Mouse (Mus musculus) limb, embryonic 12.5 days (tissue): ENCODE measurements around the gene Gm26938. TPM values are rescaled to one million over a fixed set of nuclear protein-coding genes. Genes with fewer than 3 reads are reported as not detected.
A peak's percentile ranks its signal among the peaks of the same experiment; 100 is the strongest.

Source experiments
- ATAC-seq: fragments of 200-750 bp; cut with Nextera tagmentation; 2 replicates; pipeline ENCODE4 v1.8.0; 2017; ENCODE audit warnings: low read depth, moderate TSS enrichment; ENCODE audit not compliant: insufficient number of reproducible peaks, insufficient read depth, low FRiP score, low TSS enrichment
- H3K27ac ChIP-seq: fragments of 300-500 bp; sonication (generic); 2 replicates; pipeline ENCODE4 v1.5.1; 2016; ENCODE audit warnings: mild to moderate bottlenecking, moderate library complexity
- H3K27me3 ChIP-seq: fragments of 300-500 bp; sonication (generic); 2 replicates; pipeline ENCODE4 v1.6.1; 2016; ENCODE audit warnings: mild to moderate bottlenecking, moderate library complexity
- H3K36me3 ChIP-seq: fragments of 300-500 bp; sonication (generic); 2 replicates; pipeline ENCODE4 v1.6.1; 2016; ENCODE audit warnings: mild to moderate bottlenecking, moderate library complexity
- H3K4me1 ChIP-seq: fragments of 300-500 bp; sonication (generic); replicated peaks from 2 replicates; pipeline ENCODE4 v1.6.1; 2016
- H3K4me2 ChIP-seq: fragments of 300-500 bp; sonication (generic); 2 replicates; pipeline ENCODE4 v1.6.1; 2016; ENCODE audit warnings: mild to moderate bottlenecking, moderate library complexity
- H3K4me3 ChIP-seq: fragments of 300-500 bp; sonication (generic); replicated peaks from 2 replicates; pipeline ENCODE4 v1.5.1; 2016; ENCODE audit warnings: mild to moderate bottlenecking
- H3K9ac ChIP-seq: fragments of 300-500 bp; sonication (generic); replicated peaks from 2 replicates; pipeline ENCODE4 v1.6.1; 2016; ENCODE audit warnings: mild to moderate bottlenecking, moderate library complexity
- H3K9me3 ChIP-seq: fragments of 300-500 bp; sonication (generic); 2 replicates; pipeline ENCODE4 v1.6.1; 2016; ENCODE audit warnings: mild to moderate bottlenecking, moderate library complexity
- WGBS: fragments of 180-500 bp; shearing (Covaris S2); methylation state at CpG from one replicate; pipeline ENCODE4 v1.1.7; 2016; 5-methylcytosine and 5-hydroxymethylcytosine counted together
- polyA plus RNA-seq: library from polyadenylated mRNA; unstranded; fragments of >200 nt; fragmentation: Nextera tagmentation; extraction: Ambion mirVana; gene quantifications from 2 replicates; pipeline ENCODE4 v1.2.1, GENCODE M21; 2016

Gm26938 gene
- polyA plus RNA-seq, 1 experiment from 2014 or later: 0.51 TPM

DNA sequence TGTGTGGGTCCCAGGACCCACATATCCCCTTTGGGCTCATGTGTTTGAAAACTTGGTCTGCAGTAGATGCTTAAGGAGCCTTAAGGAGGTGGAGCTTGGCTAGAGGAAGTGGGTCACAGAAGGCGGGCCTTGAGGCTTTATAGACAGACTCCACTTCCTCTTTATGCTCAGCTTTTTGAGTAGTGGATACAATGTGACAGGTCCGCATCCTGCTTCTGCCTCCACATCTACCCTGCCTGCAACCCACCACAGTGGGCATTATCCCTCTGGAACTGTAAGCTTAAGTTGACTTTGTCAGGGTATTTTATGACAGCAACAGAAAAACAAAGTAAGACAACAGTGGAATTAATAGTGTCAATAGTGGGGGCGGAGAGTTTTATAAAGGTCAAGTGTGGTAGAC is 4.5 kb upstream of the Gm26938 start:
- 88% methylated on average over 3 of the region's 3 CpGs for WGBS
- ATAC-seq: no peak
- H3K4me2 ChIP-seq: no peak overlapping the region
- peaks cover 4% of the 10 kb centered on the region for H3K4me1 ChIP-seq
- H3K9ac ChIP-seq: no peak overlapping the region
- no peaks in the 10 kb centered on the region for H3K9me3 ChIP-seq
- no peaks in the 10 kb centered on the region for H3K36me3 ChIP-seq
- no peak overlapping the region for H3K4me3 ChIP-seq
- H3K27ac ChIP-seq: no peak overlapping the region
- peaks cover under 1% of the 10 kb centered on the region; the same call in 1 of the 2 replicates for H3K27me3 ChIP-seq

DNA sequence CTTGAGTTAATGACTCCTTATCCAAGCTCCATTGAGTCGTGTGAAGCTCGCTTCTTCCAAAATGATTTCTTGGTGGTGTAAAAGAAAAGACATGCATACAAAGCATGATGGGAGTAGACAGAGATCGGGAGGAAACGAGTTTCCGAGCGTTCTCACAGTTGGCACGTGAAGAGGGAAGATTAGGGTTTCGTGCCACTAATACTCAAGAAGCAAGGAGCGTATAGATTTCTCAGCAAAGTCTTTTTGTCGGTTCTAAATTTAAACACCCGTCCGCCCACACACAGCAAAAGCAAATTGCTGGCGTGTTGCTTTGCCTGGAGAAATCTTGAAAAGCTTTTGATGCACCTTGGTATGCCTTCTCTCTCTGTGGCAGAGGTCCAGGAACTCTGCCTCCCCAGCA is 3.2 kb upstream of the Gm26938 start:
- no peaks in the 10 kb centered on the region for H3K27me3 ChIP-seq
- H3K4me1 ChIP-seq: peaks cover 11% of the 10 kb centered on the region
- no peak for ATAC-seq
- H3K36me3 ChIP-seq: peaks cover 5% of the 10 kb centered on the region
- no peak overlapping the region for H3K27ac ChIP-seq
- 81% methylated on average over 13 of the region's 13 CpGs for WGBS
- no peak overlapping the region for H3K4me2 ChIP-seq
- no peak overlapping the region for H3K9ac ChIP-seq
- H3K4me3 ChIP-seq: no peak overlapping the region
- H3K9me3 ChIP-seq: no peaks in the 10 kb centered on the region

DNA sequence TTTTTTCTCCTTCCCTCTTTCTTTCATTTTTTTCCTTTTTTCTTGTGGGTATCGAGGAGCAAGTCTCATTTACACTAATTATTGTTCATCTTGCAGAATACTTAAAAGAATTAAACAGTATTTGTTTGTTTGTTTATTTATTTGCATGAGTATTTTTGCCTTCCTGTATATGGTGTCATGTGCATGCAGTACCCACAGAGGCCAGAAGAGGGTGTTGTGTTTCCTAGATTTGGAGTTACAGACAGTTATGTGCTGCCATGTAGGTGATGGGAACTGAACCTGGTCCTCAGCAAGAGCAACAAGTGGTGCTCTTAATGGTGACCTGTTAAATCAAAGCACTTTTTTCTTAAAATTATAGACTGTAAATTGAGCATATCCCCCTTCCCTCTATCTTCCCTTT is 1.4 kb upstream of the Gm26938 start:
- WGBS: 96% methylated on average over 1 of the region's 1 CpGs
- no peak overlapping the region for H3K4me3 ChIP-seq
- H3K9ac ChIP-seq: no peak overlapping the region
- H3K4me1 ChIP-seq: peaks cover 14% of the 10 kb centered on the region
- no peak for ATAC-seq
- H3K27ac ChIP-seq: no peak overlapping the region
- H3K36me3 ChIP-seq: peaks cover 20% of the 10 kb centered on the region
- no peaks in the 10 kb centered on the region for H3K27me3 ChIP-seq
- H3K9me3 ChIP-seq: no peaks in the 10 kb centered on the region
- no peak overlapping the region for H3K4me2 ChIP-seq

DNA sequence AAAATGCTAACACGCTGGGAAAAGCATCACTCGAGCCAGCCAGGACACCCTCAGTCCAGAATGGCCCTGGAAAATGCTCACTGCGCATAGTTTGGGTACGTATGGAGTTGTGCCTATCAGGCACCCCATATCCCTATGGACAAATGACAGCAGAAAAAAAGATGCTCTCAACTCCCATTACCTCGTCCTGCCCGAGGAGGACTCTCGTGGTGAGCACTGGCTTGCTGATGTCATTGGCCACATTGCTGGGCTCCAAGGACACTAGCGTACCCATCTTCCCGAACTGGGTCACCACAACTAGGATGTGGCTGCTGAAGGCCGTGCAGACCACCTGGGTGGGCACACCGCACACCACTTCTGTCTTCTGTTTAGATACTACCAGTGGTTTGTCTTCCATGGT is 260 bp downstream of the Gm26938 start:
- H3K9me3 ChIP-seq: no peaks in the 10 kb centered on the region

DNA sequence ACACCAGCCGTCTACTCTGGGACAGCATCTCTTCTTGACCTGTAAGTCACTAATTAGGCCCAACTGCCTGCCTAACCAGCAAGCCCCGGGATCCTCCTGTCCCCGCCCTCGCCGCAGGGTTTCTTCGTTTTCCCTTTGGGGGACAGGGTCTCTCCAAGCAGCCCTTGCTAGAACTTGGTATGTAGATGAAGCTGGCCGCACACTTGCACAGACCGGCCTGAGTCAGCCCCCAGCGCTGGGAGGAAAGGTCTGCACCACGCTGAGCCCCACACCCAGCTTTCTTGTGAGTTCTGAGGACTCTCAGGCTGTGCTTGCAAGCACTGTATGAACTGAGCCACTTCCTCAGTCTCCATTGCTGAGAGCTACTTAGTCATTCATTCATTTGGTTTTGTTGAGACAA is 1.7 kb downstream of the Gm26938 start:
- H3K9ac ChIP-seq: no peak overlapping the region
- peaks cover 39% of the 10 kb centered on the region for H3K36me3 ChIP-seq
- peaks cover 25% of the 10 kb centered on the region for H3K4me1 ChIP-seq
- 91% methylated on average over 10 of the region's 10 CpGs for WGBS
- H3K4me2 ChIP-seq: no peak overlapping the region
- H3K27ac ChIP-seq: no peak overlapping the region
- H3K9me3 ChIP-seq: no peaks in the 10 kb centered on the region
- no peak for ATAC-seq
- H3K27me3 ChIP-seq: no peaks in the 10 kb centered on the region
- H3K4me3 ChIP-seq: no peak overlapping the region

More for the DNA sequence above, 260 bp downstream of the Gm26938 start:
- ATAC-seq: no peak
- Histone ChIP-seq H3K9ac (peak overlapping the region; percentile 84), H3K4me1 (peaks cover 25% of the 10 kb centered on the region), H3K27ac (no peak overlapping the region), H3K4me3 (peak overlapping the region; percentile 90), H3K27me3 (no peaks in the 10 kb centered on the region), H3K36me3 (peaks cover 36% of the 10 kb centered on the region), H3K4me2 (peak overlapping the region; percentile 97)
- 38% methylated on average over 11 of the region's 11 CpGs for WGBS

DNA sequence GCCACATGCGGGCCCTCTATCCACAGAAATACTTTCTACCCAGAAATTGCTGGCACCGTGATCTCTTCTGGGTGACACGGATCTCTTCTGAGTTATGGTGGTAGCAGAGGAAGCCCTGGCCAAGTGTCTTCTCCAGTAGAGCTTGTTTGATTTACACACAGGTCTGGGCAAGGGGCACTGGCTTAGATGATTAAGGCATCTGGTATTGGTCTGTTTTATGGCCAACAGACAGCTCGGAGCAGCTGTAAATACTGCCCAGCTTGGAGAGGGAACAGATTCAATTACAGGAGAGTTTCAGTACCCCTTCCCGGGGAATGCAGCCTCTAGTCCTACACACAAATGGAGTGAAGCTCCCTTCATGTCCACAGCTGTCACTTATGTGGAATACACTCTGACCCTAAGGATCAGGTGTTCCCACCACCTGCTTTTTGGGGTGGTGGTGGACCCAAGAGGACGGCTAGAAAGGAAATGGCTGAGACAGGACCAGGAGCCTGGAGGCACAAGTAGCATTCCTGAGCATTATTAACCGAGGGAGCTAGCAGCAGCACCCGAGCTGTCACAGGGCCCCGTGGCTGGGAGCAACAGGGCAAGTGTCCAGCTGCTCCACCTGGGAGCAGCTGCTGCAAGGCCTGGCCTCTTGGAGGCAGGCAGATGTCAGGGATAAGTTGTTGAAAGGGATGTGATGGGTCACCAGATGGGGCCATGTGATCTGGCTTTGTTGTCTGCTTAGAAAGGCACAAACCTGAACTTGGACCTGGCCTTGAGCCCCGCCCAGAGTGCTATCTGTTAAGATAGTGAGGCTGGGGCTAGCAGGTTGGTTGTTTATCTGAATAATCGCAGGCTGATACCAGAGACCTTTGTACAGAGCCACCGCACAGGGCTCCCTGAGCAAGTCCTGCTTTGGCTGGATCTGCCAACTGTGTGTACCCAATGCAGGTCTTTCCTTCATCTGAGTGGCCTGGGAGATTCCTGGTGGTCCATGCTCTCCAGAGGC is 4.4 kb downstream of the Gm26938 start:
- ATAC-seq: no peak; the same call in 1 of the 2 replicates
- WGBS: 35% methylated on average over 12 of the region's 12 CpGs
- no peak overlapping the region for H3K4me2 ChIP-seq
- no peaks in the 10 kb centered on the region for H3K9me3 ChIP-seq
- H3K9ac ChIP-seq: no peak overlapping the region
- H3K27me3 ChIP-seq: peaks cover 2% of the 10 kb centered on the region; the same call in 1 of the 2 replicates
- peaks cover 25% of the 10 kb centered on the region for H3K4me1 ChIP-seq
- H3K27ac ChIP-seq: 0 out of 2 replicates have a peak overlapping the region, but pooled peaks have one; percentile 24
- no peak overlapping the region for H3K4me3 ChIP-seq
- peaks cover 39% of the 10 kb centered on the region for H3K36me3 ChIP-seq

DNA sequence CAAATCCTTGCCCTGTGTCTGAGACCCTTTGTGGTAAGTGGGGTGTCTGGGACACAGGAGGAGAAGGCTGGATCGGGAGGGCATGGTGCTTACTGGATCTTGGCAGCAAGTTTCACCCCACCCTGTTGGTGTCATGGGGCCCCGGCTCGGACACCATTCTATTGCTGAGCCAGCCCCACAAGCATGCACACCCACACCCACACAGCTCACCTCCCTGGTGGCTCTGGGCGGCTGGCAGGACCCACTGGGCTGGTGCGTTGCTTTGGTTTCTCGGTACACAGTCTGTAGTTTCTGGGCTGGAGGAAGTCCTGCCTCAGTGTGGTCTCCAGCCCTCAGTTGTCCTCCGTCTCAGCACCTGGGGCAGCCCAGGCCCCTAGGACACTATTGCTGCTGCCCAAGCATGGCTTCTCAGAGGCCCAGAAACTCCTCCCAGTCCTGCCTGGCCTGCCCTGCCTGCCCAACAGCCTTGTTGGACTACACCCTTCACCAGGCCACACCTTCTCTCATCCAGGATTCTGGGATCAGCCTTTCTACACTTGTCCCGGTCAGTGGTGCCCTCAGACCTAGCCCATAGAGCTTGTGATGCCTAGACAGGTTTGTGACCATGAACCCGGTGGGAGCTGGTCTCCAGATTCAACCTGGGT is 6.5 kb downstream of the Gm26938 start, which contains the start of gene Tmem184a:
Gene Tmem184a, minus strand, starts transcription at position 380 of the 644 bp plus-strand sequence.
- no peaks in the 10 kb centered on the region for H3K9me3 ChIP-seq
- no peak within 1 kb of the TSS for H3K4me3 ChIP-seq
- no peak for ATAC-seq
- H3K36me3 ChIP-seq: peaks cover 37% of the 10 kb centered on the region
- peaks cover 14% of the 10 kb centered on the region; the same call in 1 of the 2 replicates for H3K4me1 ChIP-seq
- H3K9ac ChIP-seq: no peak within 1 kb of the TSS
- no peak within 1 kb of the TSS for H3K27ac ChIP-seq
- peaks cover 23% of the 10 kb centered on the region for H3K27me3 ChIP-seq
- H3K4me2 ChIP-seq: no peak within 1 kb of the TSS
- 89% methylated on average over 9 of the region's 9 CpGs for WGBS

DNA sequence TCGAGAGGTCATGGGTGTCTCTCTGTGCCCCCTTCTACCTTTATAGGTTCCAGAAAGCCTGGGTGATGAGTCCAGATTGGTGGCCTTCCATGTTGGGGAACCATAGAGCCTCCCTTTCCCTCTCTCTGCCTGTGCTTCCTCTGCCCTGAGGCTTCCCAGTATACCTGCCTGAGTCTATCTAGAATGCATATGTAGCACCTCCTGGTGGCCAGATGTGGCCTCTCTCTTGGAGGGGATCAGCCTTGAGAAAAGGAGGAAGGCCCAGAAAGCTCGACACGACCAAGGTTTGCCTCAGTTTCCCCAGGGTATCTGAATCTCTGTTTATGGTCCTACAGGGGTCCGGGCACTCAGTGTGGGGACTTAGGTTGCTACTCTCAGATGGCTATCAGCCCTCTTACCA is 7.4 kb downstream of the Gm26938 start:
- ATAC-seq: no peak
- H3K4me1 ChIP-seq: peaks cover 14% of the 10 kb centered on the region
- H3K27ac ChIP-seq: no peak overlapping the region
- peaks cover 31% of the 10 kb centered on the region for H3K27me3 ChIP-seq
- 56% methylated on average over 4 of the region's 4 CpGs for WGBS
- H3K4me2 ChIP-seq: no peak overlapping the region
- no peak overlapping the region for H3K9ac ChIP-seq
- H3K9me3 ChIP-seq: no peaks in the 10 kb centered on the region
- no peak overlapping the region for H3K4me3 ChIP-seq
- peaks cover 31% of the 10 kb centered on the region for H3K36me3 ChIP-seq

DNA sequence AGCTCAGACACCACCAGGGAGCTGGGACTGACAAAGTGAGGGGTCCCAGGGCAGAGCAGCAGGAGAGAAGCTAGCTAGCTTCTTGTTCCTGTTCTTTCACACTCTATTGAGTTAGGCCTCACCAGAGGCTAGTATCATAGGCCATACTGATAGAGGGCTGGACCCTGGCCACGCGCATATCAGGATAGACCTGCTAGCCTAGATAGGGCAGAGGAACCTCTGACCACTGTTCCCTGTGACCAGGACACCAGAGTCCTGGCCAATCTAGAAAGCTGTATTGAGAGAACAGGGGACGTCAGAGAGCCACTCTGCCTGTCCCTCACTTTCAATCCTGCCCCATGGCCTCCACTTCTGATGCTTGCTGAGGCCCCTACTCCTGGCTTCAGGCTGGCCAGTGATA is 8.2 kb downstream of the Gm26938 start:
- Histone ChIP-seq H3K4me2 (no peak overlapping the region), H3K4me1 (peaks cover 14% of the 10 kb centered on the region), H3K9ac (no peak overlapping the region), H3K36me3 (peaks cover 23% of the 10 kb centered on the region), H3K27ac (no peak overlapping the region), H3K4me3 (no peak overlapping the region), H3K27me3 (peaks cover 39% of the 10 kb centered on the region), H3K9me3 (no peaks in the 10 kb centered on the region)
- WGBS: 74% methylated on average over 3 of the region's 3 CpGs
- ATAC-seq: no peak

DNA sequence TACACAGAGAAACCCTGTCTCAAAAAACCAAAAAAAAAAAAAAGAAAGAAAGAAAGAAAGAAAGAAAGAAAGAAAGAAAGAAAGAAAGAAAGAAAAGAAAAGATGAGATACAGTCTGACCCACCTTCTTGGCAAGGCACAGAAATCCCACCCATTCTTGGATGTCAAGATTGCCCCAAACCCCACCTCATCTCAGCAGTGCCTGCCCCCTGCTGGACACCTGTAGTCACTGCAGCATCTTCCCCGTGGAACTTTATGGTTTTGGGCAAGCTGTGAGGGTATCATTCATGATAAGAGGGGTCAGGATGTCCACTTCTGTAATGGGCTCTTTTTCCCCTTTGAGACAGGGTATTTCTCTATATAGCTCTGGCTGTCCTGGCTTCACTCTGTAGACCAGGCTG is 8.9 kb downstream of the Gm26938 start:
- H3K4me1 ChIP-seq: peaks cover 9% of the 10 kb centered on the region
- no peak overlapping the region for H3K27ac ChIP-seq
- WGBS: 4% methylated on average over 1 of the region's 1 CpGs

DNA sequence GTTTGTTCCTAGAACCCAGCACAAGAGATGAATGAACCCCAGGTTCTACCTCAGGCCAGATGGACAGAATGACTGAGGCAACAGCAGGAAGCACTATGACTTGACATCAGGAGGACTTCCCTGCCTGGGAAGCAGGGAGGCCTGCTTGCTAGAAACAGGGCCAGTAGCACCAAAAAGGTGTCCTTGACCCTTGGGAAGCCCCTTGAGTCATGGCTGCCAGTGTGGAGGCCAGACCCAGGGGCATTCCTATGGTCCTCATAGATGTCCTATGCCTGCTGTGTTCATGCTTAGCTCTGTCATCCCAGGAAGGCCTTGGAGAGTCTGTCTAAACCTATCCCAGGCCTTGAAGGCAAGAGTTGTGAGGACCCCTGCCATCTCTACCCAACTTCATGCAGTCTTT is 9.8 kb downstream of the Gm26938 start:
- ATAC-seq: no peak
- Histone ChIP-seq H3K36me3 (peaks cover 7% of the 10 kb centered on the region; the same call in 1 of the 2 replicates), H3K4me1 (peaks cover 4% of the 10 kb centered on the region; the same call in 1 of the 2 replicates), H3K27ac (no peak overlapping the region), H3K9me3 (no peaks in the 10 kb centered on the region), H3K4me3 (no peak overlapping the region), H3K4me2 (no peak overlapping the region), H3K27me3 (peaks cover 55% of the 10 kb centered on the region), H3K9ac (no peak overlapping the region)

More for the DNA sequence above, 8.9 kb downstream of the Gm26938 start:
- Histone ChIP-seq H3K27me3 (peaks cover 46% of the 10 kb centered on the region), H3K4me2 (no peak overlapping the region), H3K4me3 (no peak overlapping the region), H3K9me3 (no peaks in the 10 kb centered on the region), H3K9ac (no peak overlapping the region), H3K36me3 (peaks cover 16% of the 10 kb centered on the region)
- no peak for ATAC-seq
